Mouse (Mus musculus) liver, postnatal 0 days (tissue): Measurements from ENCODE around the gene Cebpg. TPM values are rescaled to one million over a fixed set of nuclear protein-coding genes. Genes with fewer than 3 reads are reported as not detected.
A peak's percentile ranks its signal among the peaks of the same experiment; 100 is the strongest.

Experiments used
- ATAC-seq: fragments of 200-750 bp; cut with Nextera tagmentation; 2 replicates; pipeline ENCODE4 v1.8.0; 2017; ENCODE audit warnings: mild to moderate bottlenecking, moderate library complexity
- DNase-seq: peaks from one replicate; pipeline ENCODE4 v3.0.0-alpha.2; 2016
- H3K27ac ChIP-seq: fragments of 300-500 bp; sonication (generic); 2 replicates; pipeline ENCODE4 v1.5.1; 2014; ENCODE audit warnings: antibody characterized with exemption, moderate library complexity, mild to moderate bottlenecking, low read depth
- H3K27me3 ChIP-seq: fragments of 300-500 bp; sonication (generic); 2 replicates; pipeline ENCODE4 v1.6.1; 2014; ENCODE audit warnings: low read length, control low read depth, mixed read lengths; ENCODE audit not compliant: insufficient read depth
- H3K36me3 ChIP-seq: fragments of 300-500 bp; sonication (generic); replicated peaks from 2 replicates; pipeline ENCODE4 v1.6.1; 2014; ENCODE audit warnings: mild to moderate bottlenecking, control low read depth, low read length, moderate library complexity, mixed read lengths; ENCODE audit not compliant: insufficient read depth
- H3K4me1 ChIP-seq: fragments of 300-500 bp; sonication (generic); 2 replicates; pipeline ENCODE4 v1.6.1; 2014; ENCODE audit warnings: antibody characterized with exemption, mild to moderate bottlenecking, control low read depth; ENCODE audit not compliant: insufficient read depth
- H3K4me2 ChIP-seq: fragments of 300-500 bp; sonication (generic); 2 replicates; pipeline ENCODE4 v1.6.1; 2014; ENCODE audit warnings: low read depth, mild to moderate bottlenecking, low read length, moderate library complexity, mixed read lengths
- H3K4me3 ChIP-seq: fragments of 300-500 bp; sonication (generic); 2 replicates; pipeline ENCODE4 v1.5.1; 2014; ENCODE audit warnings: low read depth, low read length
- H3K9ac ChIP-seq: fragments of 300-500 bp; sonication (generic); replicated peaks from 2 replicates; pipeline ENCODE4 v1.6.1; 2014; ENCODE audit warnings: mild to moderate bottlenecking, moderate library complexity
- H3K9me3 ChIP-seq: fragments of 300-500 bp; sonication (generic); 2 replicates; pipeline ENCODE4 v1.6.1; 2016; ENCODE audit warnings: mild to moderate bottlenecking, control low read depth, low read length, mixed read lengths
- CTCF ChIP-seq: sonication (generic); IDR thresholded peaks from 2 replicates; pipeline ENCODE4 v1.5.1; 2016; ENCODE audit warnings: antibody characterized with exemption, low read depth
- EP300 ChIP-seq: IDR thresholded peaks from 2 replicates; pipeline ENCODE4 v1.6.1; 2016; ENCODE audit warnings: antibody characterized with exemption, low read depth, mild to moderate bottlenecking
- WGBS: fragments of 180-500 bp; shearing (Covaris S2); extraction: QIAGEN DNeasy Blood & Tissue Kit; methylation state at CpG from one replicate; pipeline ENCODE4 v1.1.7; 2014; ENCODE audit not compliant: insufficient replicate concordance; 5-methylcytosine and 5-hydroxymethylcytosine counted together
- polyA plus RNA-seq: library from polyadenylated mRNA; unstranded; fragments of >200 nt; fragmentation: Nextera tagmentation; extraction: Ambion mirVana; gene quantifications from 2 replicates; pipeline ENCODE4 v1.2.1, GENCODE M21; 2015

Gene Cebpg
- polyA plus RNA-seq, 1 experiment from 2014 or later, result 35.2 TPM

GRCm38 (mm10) chr7:35029228-35029627 is 27.1 kb downstream of the Cebpg start:
- no peak overlapping the region for H3K27ac ChIP-seq
- H3K4me2 ChIP-seq, result no peak overlapping the region
- H3K4me3 ChIP-seq, result no peak overlapping the region
- peaks cover 8% of the 10 kb centered on the region; the same call in 1 of the 2 replicates for H3K36me3 ChIP-seq
- no peak for DNase-seq
- H3K4me1 ChIP-seq, result peaks cover 10% of the 10 kb centered on the region
- ATAC-seq, result no peak
- H3K27me3 ChIP-seq, result no peaks in the 10 kb centered on the region
- TF ChIP-seq CTCF (no peak), EP300 (no peak)
- no peak overlapping the region for H3K9ac ChIP-seq
- no peaks in the 10 kb centered on the region for H3K9me3 ChIP-seq
- WGBS, result 59% methylated on average over 5 of the region's 5 CpGs

GRCm38 (mm10) chr7:35028559-35028958 is 27.8 kb downstream of the Cebpg start:
- Histone ChIP-seq H3K9me3 (no peaks in the 10 kb centered on the region), H3K27me3 (no peaks in the 10 kb centered on the region), H3K9ac (no peak overlapping the region), H3K4me3 (no peak overlapping the region), H3K4me1 (peaks cover 10% of the 10 kb centered on the region), H3K4me2 (no peak overlapping the region), H3K36me3 (0 out of 2 replicates have a peak, but pooled peaks cover 5% of the 10 kb centered on the region), H3K27ac (0 out of 2 replicates have a peak overlapping the region, but pooled peaks have one; percentile 11)
- WGBS, result 50% methylated on average over 16 of the region's 16 CpGs
- TF ChIP-seq EP300 (no peak), CTCF (no peak)
- ATAC-seq, result no peak
- no peak for DNase-seq

- Histone ChIP-seq H3K4me3 (no peak overlapping the region), H3K4me2 (no peak overlapping the region), H3K27me3 (no peaks in the 10 kb centered on the region), H3K9ac (no peak overlapping the region), H3K27ac (0 out of 2 replicates have a peak overlapping the region, but pooled peaks have one; percentile 11), H3K9me3 (no peaks in the 10 kb centered on the region), H3K36me3 (0 out of 2 replicates have a peak, but pooled peaks cover 3% of the 10 kb centered on the region), H3K4me1 (peaks cover 10% of the 10 kb centered on the region)
- 78% methylated on average over 9 of the region's 9 CpGs for WGBS
- no peak for ATAC-seq
- no peak for DNase-seq
- TF ChIP-seq CTCF, result no peak
- TF ChIP-seq EP300, result no peak
These were observed 28.5 kb downstream of the Cebpg start for GRCm38 (mm10) chr7:35027801-35028420.

- Histone ChIP-seq H3K4me2 (no peak overlapping the region), H3K27ac (no peak overlapping the region; the same call in 1 of the 2 replicates), H3K9ac (no peak overlapping the region), H3K36me3 (no peaks in the 10 kb centered on the region; the same call in 1 of the 2 replicates), H3K9me3 (no peaks in the 10 kb centered on the region), H3K27me3 (no peaks in the 10 kb centered on the region), H3K4me1 (peaks cover 10% of the 10 kb centered on the region), H3K4me3 (no peak overlapping the region)
- TF ChIP-seq CTCF (peak; percentile 66), EP300 (no peak)
- 45% methylated on average over 3 of the region's 3 CpGs for WGBS
- ATAC-seq (peak; percentile 51), DNase-seq (peak; percentile 52)
These were observed 29.5 kb downstream of the Cebpg start for GRCm38 (mm10) chr7:35026838-35027291.

- ATAC-seq (no peak), DNase-seq (no peak)
- H3K36me3 ChIP-seq, result no peaks in the 10 kb centered on the region; the same call in 1 of the 2 replicates
- H3K27me3 ChIP-seq, result no peaks in the 10 kb centered on the region
- H3K4me2 ChIP-seq, result no peak overlapping the region
- no peak overlapping the region for H3K9ac ChIP-seq
- H3K4me1 ChIP-seq, result peaks cover 10% of the 10 kb centered on the region
- H3K4me3 ChIP-seq, result no peak overlapping the region
- no peak overlapping the region for H3K27ac ChIP-seq
- TF ChIP-seq EP300, result no peak
- TF ChIP-seq CTCF, result no peak
- no peaks in the 10 kb centered on the region for H3K9me3 ChIP-seq
- 69% methylated on average over 4 of the region's 4 CpGs for WGBS
These were observed 30.1 kb downstream of the Cebpg start for GRCm38 (mm10) chr7:35026276-35026630.

GRCm38 (mm10) chr7:35025409-35026275 is 30.7 kb downstream of the Cebpg start:
- TF ChIP-seq EP300 (no peak), CTCF (peak; percentile 97)
- H3K27me3 ChIP-seq, result no peaks in the 10 kb centered on the region
- DNase-seq (peak; percentile 85), ATAC-seq (peak; percentile 61)
- 37% methylated on average over 5 of the region's 5 CpGs for WGBS
- H3K4me1 ChIP-seq, result peaks cover 10% of the 10 kb centered on the region
- H3K9me3 ChIP-seq, result no peaks in the 10 kb centered on the region
- H3K27ac ChIP-seq, result no peak overlapping the region
- H3K36me3 ChIP-seq, result no peaks in the 10 kb centered on the region; the same call in 1 of the 2 replicates
- H3K4me2 ChIP-seq, result no peak overlapping the region
- no peak overlapping the region for H3K9ac ChIP-seq
- H3K4me3 ChIP-seq, result no peak overlapping the region
